Mouse (Mus musculus): ENCODE measurements around the gene Prkag3. TPM values are rescaled to one million over a fixed set of nuclear protein-coding genes. Genes with fewer than 3 reads are reported as not detected.

Prkag3 gene
- polyA plus RNA-seq, 1 experiment from 2014 or later, result 0.04 TPM

DNA sequence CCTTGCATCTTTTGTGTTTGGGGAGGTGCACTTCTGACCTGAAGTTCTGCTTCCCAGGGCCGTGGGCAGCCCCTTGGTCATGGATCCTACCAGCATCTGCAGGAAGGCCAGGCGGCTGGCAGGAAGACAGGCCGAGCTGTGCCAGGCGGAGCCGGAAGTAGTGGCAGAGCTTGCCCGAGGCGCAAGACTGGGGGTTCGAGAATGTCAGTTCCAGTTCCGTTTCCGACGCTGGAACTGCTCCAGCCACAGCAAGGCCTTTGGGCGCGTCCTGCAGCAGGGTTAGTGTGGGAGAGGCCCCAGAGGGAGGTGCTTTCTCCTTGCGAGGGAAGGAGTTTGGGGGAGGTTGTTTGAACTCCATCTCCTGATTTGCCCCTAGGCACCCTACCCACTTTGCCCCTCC, 33.0 kb upstream of the Prkag3 start:
- Histone ChIP-seq H3K36me3 (replicated peaks; ENCODE audit: insufficient read depth, low read length) (no peaks in the 10 kb centered on the region), H3K9me3 (ENCODE audit: low read length) (no peaks in the 10 kb centered on the region), H3K9ac (replicated peaks) (no peak overlapping the region), H3K4me1 (ENCODE audit: insufficient read depth) (peaks cover 10% of the 10 kb centered on the region), H3K27ac (ENCODE audit: low read depth) (no peak overlapping the region), H3K4me3 (ENCODE audit: low read depth, low read length) (no peak overlapping the region), H3K27me3 (ENCODE audit: insufficient read depth, low read length) (peaks cover 66% of the 10 kb centered on the region), H3K4me2 (ENCODE audit: low read depth, low read length) (no peak overlapping the region)
- DNase-seq (no peak), ATAC-seq (no peak)
- TF ChIP-seq EP300 (IDR thresholded peaks at IDR 0.05; ENCODE audit: low read depth) (no peak), CTCF (IDR thresholded peaks at IDR 0.05; ENCODE audit: low read depth) (no peak)
- 9% methylated on average over 14 of the region's 14 CpGs for WGBS (ENCODE audit: insufficient replicate concordance)

DNA sequence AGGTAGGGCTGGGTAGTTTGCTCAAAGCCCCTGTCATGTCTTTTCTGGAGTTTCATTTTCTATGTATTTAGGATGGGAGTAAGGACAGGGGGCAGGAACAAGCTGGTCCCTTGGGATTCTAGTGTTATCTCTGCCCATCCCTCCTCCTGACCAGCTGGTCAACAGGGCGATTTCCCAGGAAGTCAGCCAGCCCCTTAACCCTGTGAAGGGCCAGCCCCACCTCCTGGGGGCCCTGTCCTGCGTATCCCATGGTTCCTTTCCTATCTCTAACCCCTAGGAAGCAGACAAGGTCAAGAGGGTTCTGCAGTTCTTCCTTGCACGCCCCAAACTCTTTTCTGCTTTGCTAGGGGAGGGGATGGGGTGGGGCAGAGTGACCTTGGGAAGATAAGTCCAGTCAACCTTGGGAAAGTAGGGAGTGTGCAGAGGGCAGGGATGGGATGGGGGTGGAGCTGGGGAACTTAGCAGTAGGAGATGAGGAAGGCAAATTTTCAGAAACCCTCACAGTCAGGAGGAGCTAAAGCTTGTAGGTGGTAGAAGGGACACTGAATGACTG, 30.0 kb upstream of the Prkag3 start:
- DNase-seq, result no peak
- H3K36me3 ChIP-seq (replicated peaks; ENCODE audit: insufficient read depth, low read length), result no peaks in the 10 kb centered on the region
- H3K27me3 ChIP-seq (ENCODE audit: insufficient read depth, low read length), result peaks cover 61% of the 10 kb centered on the region
- 38% methylated on average over 3 of the region's 3 CpGs for WGBS (ENCODE audit: insufficient replicate concordance)
- H3K27ac ChIP-seq (ENCODE audit: low read depth), result no peak overlapping the region
- no peak overlapping the region for H3K4me2 ChIP-seq (ENCODE audit: low read depth, low read length)
- no peaks in the 10 kb centered on the region for H3K9me3 ChIP-seq (ENCODE audit: low read length)
- no peak overlapping the region for H3K9ac ChIP-seq (replicated peaks)
- H3K4me1 ChIP-seq (ENCODE audit: insufficient read depth), result peaks cover 4% of the 10 kb centered on the region; the same call in 1 of the 2 replicates
- no peak overlapping the region for H3K4me3 ChIP-seq (ENCODE audit: low read depth, low read length)
- no peak for ATAC-seq
- TF ChIP-seq CTCF (IDR thresholded peaks at IDR 0.05; ENCODE audit: low read depth) (no peak), EP300 (IDR thresholded peaks at IDR 0.05; ENCODE audit: low read depth) (no peak)

DNA sequence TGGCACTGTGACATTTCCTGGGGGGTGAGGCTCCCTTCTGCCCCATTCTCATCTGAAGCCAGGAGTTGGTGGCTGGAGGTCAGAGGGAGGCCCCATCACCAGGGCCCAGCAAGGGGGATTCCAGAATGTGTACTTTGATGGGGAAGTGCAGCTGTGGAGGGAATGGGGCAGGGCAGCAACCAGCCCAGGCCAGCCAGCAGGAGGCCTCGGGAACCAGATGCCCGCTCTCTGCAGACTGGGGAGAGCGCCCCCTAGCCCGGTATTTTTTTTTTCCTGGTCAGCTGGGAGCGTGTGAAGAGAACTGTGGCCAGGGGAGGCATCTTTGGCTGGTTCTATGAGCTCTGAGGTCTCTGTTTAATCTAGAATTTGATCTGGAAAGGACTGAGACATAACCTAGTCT, 26.8 kb upstream of the Prkag3 start:
- peaks cover 60% of the 10 kb centered on the region for H3K27me3 ChIP-seq (ENCODE audit: insufficient read depth, low read length)
- WGBS (ENCODE audit: insufficient replicate concordance), result 13% methylated on average over 5 of the region's 5 CpGs
- no peak for DNase-seq
- no peak for ATAC-seq
- TF ChIP-seq CTCF (IDR thresholded peaks at IDR 0.05; ENCODE audit: low read depth), result peak; percentile 30
- no peak for TF ChIP-seq EP300 (IDR thresholded peaks at IDR 0.05; ENCODE audit: low read depth)
- no peak overlapping the region for H3K4me2 ChIP-seq (ENCODE audit: low read depth, low read length)
- H3K27ac ChIP-seq (ENCODE audit: low read depth), result no peak overlapping the region
- no peak overlapping the region for H3K9ac ChIP-seq (replicated peaks)
- no peak overlapping the region for H3K4me3 ChIP-seq (ENCODE audit: low read depth, low read length)
- no peaks in the 10 kb centered on the region for H3K9me3 ChIP-seq (ENCODE audit: low read length)
- no peaks in the 10 kb centered on the region for H3K36me3 ChIP-seq (replicated peaks; ENCODE audit: insufficient read depth, low read length)
- H3K4me1 ChIP-seq (ENCODE audit: insufficient read depth), result peaks cover 5% of the 10 kb centered on the region; the same call in 1 of the 2 replicates

DNA sequence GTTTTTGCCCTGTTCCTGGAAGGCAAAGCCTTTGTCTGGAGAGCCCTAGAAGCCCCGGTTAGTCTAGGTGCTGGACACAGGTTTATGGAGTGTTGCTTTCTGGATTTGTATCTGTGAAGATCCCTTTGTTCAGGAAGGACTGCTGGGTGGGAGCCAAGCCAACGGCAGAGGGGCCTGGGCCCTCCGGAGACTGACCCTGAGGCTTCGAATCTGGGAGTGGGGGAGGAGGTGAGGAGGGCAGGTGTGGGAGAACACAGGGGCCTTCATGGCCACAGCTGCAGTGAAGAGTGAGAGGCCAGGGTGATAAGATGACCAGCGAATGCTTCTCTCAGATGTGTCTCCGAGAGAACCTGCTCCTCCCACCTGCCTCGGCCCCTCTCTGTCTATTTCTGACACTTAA, 25.0 kb upstream of the Prkag3 start:
- Histone ChIP-seq H3K4me1 (ENCODE audit: insufficient read depth) (peaks cover 5% of the 10 kb centered on the region; the same call in 1 of the 2 replicates), H3K4me3 (ENCODE audit: low read depth, low read length) (no peak overlapping the region), H3K36me3 (replicated peaks; ENCODE audit: insufficient read depth, low read length) (no peaks in the 10 kb centered on the region), H3K9me3 (ENCODE audit: low read length) (no peaks in the 10 kb centered on the region), H3K9ac (replicated peaks) (no peak overlapping the region), H3K4me2 (ENCODE audit: low read depth, low read length) (no peak overlapping the region), H3K27me3 (ENCODE audit: insufficient read depth, low read length) (peaks cover 71% of the 10 kb centered on the region), H3K27ac (ENCODE audit: low read depth) (no peak overlapping the region)
- DNase-seq (no peak), ATAC-seq (no peak)
- TF ChIP-seq EP300 (IDR thresholded peaks at IDR 0.05; ENCODE audit: low read depth) (no peak), CTCF (IDR thresholded peaks at IDR 0.05; ENCODE audit: low read depth) (no peak)
- WGBS (ENCODE audit: insufficient replicate concordance), result 38% methylated on average over 7 of the region's 7 CpGs

DNA sequence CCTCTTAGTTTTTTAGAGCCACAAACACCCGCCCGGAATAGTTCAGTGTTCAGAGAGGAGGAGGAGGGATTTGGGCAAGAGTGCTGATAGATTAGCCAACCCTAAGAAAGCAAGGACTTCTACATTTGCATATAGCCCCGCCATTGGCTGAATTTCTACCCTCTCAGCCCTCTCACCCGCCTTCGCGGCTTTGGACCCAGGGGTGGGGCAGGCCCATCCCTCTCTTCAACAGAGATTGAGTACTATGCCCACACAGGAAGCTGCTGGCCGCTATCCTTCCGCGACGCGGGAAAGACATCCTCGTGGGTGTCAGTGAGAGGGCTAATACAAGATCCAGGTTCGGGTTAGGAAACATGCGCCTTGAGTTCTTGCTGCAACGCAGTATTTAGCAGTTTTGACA, 24.1 kb upstream of the Prkag3 start:
- WGBS (ENCODE audit: insufficient replicate concordance), result under 1% methylated on average over 15 of the region's 15 CpGs
- Histone ChIP-seq H3K4me2 (ENCODE audit: low read depth, low read length) (peak overlapping the region; percentile 47), H3K9ac (replicated peaks) (no peak overlapping the region), H3K27me3 (ENCODE audit: insufficient read depth, low read length) (peaks cover 77% of the 10 kb centered on the region), H3K36me3 (replicated peaks; ENCODE audit: insufficient read depth, low read length) (no peaks in the 10 kb centered on the region), H3K4me3 (ENCODE audit: low read depth, low read length) (no peak overlapping the region), H3K27ac (ENCODE audit: low read depth) (no peak overlapping the region), H3K9me3 (ENCODE audit: low read length) (no peaks in the 10 kb centered on the region), H3K4me1 (ENCODE audit: insufficient read depth) (peaks cover 5% of the 10 kb centered on the region; the same call in 1 of the 2 replicates)
- DNase-seq, result peak; percentile 77
- TF ChIP-seq EP300 (IDR thresholded peaks at IDR 0.05; ENCODE audit: low read depth), result no peak
- TF ChIP-seq CTCF (IDR thresholded peaks at IDR 0.05; ENCODE audit: low read depth), result no peak
- ATAC-seq, result peak; percentile 94

DNA sequence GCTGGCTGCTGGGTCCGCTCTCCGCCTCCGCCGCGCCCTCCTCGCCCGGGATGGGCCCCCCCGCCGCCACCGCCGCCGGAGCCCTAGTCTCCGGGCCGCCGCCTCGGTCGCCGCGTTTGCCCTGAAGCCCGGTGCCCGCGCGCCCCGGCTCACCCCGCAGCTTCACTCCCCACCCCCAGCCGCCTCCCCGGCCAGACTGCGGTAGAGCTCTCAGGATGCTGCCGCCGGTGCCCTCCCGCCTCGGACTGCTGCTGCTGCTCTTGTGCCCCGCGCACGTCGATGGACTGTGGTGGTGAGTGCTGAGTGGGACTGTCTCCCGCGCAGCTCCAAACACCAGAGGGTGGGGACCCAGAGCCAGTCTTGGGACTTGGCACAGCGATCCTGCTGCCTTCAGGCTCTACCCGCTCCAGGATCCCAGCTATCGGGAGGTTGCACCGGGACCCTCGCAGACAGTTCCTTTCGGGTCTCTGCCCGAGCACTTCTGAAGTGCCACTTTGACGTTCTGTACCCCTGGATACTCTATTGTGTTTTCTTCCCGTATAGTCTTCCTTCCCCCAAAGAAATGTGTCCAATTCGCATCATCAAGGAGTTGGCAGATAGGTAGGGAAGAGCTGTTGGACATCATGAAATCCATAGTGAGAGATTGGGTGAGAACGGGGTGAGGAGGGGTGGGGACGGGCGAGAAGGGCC, 23.1 kb upstream of the Prkag3 start:
- TF ChIP-seq EP300 (IDR thresholded peaks at IDR 0.05; ENCODE audit: low read depth) (no peak), CTCF (IDR thresholded peaks at IDR 0.05; ENCODE audit: low read depth) (no peak)
- Histone ChIP-seq H3K36me3 (replicated peaks; ENCODE audit: insufficient read depth, low read length) (no peaks in the 10 kb centered on the region), H3K4me1 (ENCODE audit: insufficient read depth) (peaks cover 5% of the 10 kb centered on the region; the same call in 1 of the 2 replicates), H3K9ac (replicated peaks) (no peak overlapping the region), H3K4me3 (ENCODE audit: low read depth, low read length) (peak overlapping the region; percentile 24), H3K27ac (ENCODE audit: low read depth) (no peak overlapping the region), H3K27me3 (ENCODE audit: insufficient read depth, low read length) (peaks cover 80% of the 10 kb centered on the region), H3K9me3 (ENCODE audit: low read length) (no peaks in the 10 kb centered on the region), H3K4me2 (ENCODE audit: low read depth, low read length) (peak overlapping the region; percentile 61)
- no peak for ATAC-seq
- DNase-seq, result no peak
- WGBS (ENCODE audit: insufficient replicate concordance), result 4% methylated on average over 43 of the region's 51 CpGs

Measured in liver, postnatal 0 days (tissue).